Mouse (Mus musculus): Measurements from ENCODE around the gene Gm10024.

DNA sequence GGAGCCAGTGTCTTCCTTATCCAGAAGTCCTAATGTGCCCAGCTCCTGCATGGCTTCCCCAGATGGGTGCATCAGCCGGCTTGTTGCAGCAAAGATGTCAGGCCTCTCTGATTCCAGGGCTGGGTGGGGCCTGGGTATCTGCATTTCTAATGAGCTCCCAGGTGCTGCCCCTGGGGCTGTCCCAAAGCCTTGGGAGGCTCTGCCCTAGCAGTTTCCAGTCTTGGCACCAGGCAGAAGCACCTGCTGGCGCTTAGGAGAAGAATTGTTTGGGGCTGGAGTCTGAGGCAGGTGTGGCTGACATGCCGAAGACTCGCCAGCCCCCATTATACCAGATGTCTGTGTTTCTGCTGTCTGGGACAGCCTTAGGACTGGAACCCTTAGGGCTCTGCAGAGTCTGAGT lies 40.5 kb upstream of the Gm10024 start:
- TF ChIP-seq GATA1 (IDR thresholded peaks at IDR 0.05; ENCODE audit: borderline replicate concordance, low read length): no peak
- TF ChIP-seq FLI1 (IDR thresholded peaks at IDR 0.05; ENCODE audit: low read length): no peak
